Mouse (Mus musculus): ENCODE results near the gene Hist2h3c1. TPM values are rescaled to one million over a fixed set of nuclear protein-coding genes. Genes with fewer than 3 reads are reported as not detected.
A peak's percentile ranks its signal among the peaks of the same experiment; 100 is the strongest.
"Not testable (repeated sequence)": the region's sequence is repeated elsewhere in the genome, so short reads cannot be mapped to it uniquely, and the experiment has no call there.

Hist2h3c1 gene
- polyA plus RNA-seq, 1 experiment from 2014 or later = not detected

DNA sequence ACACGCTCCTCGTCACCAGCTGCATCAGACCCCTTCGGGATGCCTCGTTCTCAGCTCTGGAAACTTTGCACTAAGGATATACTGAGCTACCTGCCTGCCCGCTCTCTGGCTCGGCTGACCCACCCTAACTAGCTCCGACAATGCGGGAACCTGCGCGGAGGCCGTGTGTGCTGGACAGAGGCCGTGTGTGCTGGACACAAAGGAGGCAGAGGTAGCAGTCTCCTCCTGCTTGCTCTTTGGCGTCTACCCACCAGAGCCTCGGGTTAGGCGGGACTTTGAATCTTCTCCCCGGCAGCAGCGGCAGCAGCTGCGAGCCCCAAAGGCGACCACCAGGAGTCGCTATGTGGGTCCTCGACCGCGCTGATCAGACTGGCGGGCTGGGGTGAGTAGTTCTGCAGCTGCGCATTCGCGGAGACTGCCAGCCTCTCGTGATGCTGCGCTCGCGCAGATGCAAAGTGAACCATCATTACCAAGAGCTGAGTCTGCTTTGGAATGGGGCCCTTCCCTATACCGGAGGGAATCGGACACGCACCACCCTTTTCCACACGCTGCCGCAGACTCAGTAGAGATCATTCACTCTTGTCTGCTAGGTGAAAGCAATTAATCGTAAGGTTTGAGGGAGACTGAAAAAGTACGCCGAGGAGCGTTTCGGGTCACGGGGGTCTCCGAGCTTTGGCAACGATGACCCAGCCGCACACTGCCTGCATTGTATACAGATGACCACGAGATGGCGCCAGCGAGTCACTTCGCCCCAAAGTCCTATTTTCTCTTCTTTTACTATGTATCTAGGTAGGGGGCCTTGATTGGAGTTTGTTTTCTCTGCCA, 31.5 kb downstream of the Hist2h3c1 start:
- Histone ChIP-seq H3K9me3 (ENCODE audit: control insufficient read depth, low read length) (no peaks in the 10 kb centered on the region), H3K4me3 (ENCODE audit: low read depth, low read length) (peak overlapping the region; percentile 43), H3K27ac (replicated peaks; ENCODE audit: low read depth, low read length) (peak overlapping the region; percentile 70), H3K36me3 (ENCODE audit: control insufficient read depth, insufficient read depth, low read length) (no peaks in the 10 kb centered on the region), H3K27me3 (ENCODE audit: control insufficient read depth, insufficient read depth, low read length) (no peaks in the 10 kb centered on the region), H3K4me2 (ENCODE audit: low read depth, severe bottlenecking) (peak overlapping the region; percentile 82), H3K9ac (ENCODE audit: low read length) (peak overlapping the region; percentile 68), H3K4me1 (ENCODE audit: control insufficient read depth, insufficient read depth, low read length) (no peaks in the 10 kb centered on the region)
- WGBS = under 1% methylated on average over 49 of the region's 49 CpGs
- ATAC-seq (ENCODE audit: insufficient number of reproducible peaks, low FRiP score, low TSS enrichment, low read depth) (peak; percentile 91), DNase-seq (ENCODE audit: low spot score) (peak; percentile 97)

DNA sequence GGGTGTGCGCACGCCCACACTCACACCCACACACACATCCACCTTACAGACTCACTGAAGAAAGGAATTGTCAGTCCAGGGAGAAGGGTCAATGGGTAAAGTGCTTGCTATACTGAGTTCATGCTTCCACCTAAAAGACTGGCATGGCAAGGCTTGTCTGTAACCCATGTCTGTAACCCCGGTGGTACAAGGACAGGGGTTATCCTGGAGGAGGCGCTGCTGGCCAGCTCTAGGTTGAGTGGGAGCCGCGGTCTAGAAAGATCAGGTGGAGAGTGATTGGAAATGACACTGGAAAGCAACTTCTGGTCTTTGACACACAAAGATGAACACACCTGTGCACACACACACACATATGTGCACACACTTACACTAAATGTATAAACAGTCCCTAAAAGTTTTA, 34.2 kb downstream of the Hist2h3c1 start:
- no peaks in the 10 kb centered on the region for H3K27me3 ChIP-seq (ENCODE audit: control insufficient read depth, insufficient read depth, low read length)
- no peaks in the 10 kb centered on the region for H3K9me3 ChIP-seq (ENCODE audit: control insufficient read depth, low read length)
- DNase-seq (ENCODE audit: low spot score) = no peak

DNA sequence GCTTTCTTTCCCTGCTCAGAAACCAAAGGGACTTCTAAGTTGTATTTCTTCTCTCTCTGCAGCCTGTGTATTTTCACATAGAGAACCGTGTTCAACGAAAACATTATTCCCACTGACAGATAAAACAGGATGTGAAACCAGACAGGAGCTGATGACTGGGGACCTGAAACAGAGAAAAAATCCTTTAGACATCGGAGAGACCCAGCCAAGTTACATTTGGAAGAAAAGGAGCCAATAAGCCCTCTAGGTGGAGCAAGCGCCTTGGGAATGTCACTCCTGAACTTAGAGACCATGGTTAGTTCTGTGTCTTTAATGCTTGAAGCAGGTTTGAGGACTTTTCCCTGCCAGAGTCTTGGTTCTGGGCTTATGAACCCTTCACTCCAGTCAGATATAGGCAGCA, 38.0 kb downstream of the Hist2h3c1 start:
- Histone ChIP-seq H3K36me3 (ENCODE audit: control insufficient read depth, insufficient read depth, low read length) (no peaks in the 10 kb centered on the region), H3K27ac (replicated peaks; ENCODE audit: low read depth, low read length) (no peak overlapping the region), H3K4me1 (ENCODE audit: control insufficient read depth, insufficient read depth, low read length) (no peaks in the 10 kb centered on the region), H3K9me3 (ENCODE audit: control insufficient read depth, low read length) (no peaks in the 10 kb centered on the region), H3K4me3 (ENCODE audit: low read depth, low read length) (no peak overlapping the region), H3K27me3 (ENCODE audit: control insufficient read depth, insufficient read depth, low read length) (no peaks in the 10 kb centered on the region), H3K9ac (ENCODE audit: low read length) (no peak overlapping the region), H3K4me2 (ENCODE audit: low read depth, severe bottlenecking) (no peak overlapping the region)
- WGBS = 22% methylated on average over 4 of the region's 4 CpGs
- peak; percentile 59 for DNase-seq (ENCODE audit: low spot score)
- no peak for ATAC-seq (ENCODE audit: insufficient number of reproducible peaks, low FRiP score, low TSS enrichment, low read depth)

More for the DNA sequence above, 34.2 kb downstream of the Hist2h3c1 start:
- H3K9ac ChIP-seq (ENCODE audit: low read length) = no peak overlapping the region
- no peak overlapping the region for H3K4me3 ChIP-seq (ENCODE audit: low read depth, low read length)
- no peak for ATAC-seq (ENCODE audit: insufficient number of reproducible peaks, low FRiP score, low TSS enrichment, low read depth)
- no peak overlapping the region for H3K4me2 ChIP-seq (ENCODE audit: low read depth, severe bottlenecking)
- H3K36me3 ChIP-seq (ENCODE audit: control insufficient read depth, insufficient read depth, low read length) = no peaks in the 10 kb centered on the region
- no peak overlapping the region for H3K27ac ChIP-seq (replicated peaks; ENCODE audit: low read depth, low read length)
- WGBS = 49% methylated on average over 6 of the region's 6 CpGs
- H3K4me1 ChIP-seq (ENCODE audit: control insufficient read depth, insufficient read depth, low read length) = no peaks in the 10 kb centered on the region

DNA sequence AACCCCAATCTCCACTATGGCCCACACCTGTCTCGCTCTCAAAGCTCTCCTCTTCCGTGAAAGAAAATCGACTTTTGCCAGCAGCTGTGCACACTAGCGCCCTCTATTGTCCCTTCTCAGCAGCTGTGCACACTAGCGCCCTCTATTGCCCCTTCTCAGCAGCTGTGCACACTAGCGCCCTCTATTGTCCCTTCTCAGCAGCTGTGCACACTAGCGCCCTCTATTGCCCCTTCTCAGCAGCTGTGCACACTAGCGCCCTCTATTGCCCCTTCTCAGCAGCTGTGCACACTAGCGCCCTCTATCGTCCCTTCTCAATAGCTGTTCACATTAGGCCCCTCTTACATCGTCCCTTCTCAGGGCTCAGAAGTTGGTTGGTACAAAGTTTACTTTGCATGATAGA, 40.8 kb downstream of the Hist2h3c1 start:
- not testable (repeated sequence) for H3K4me3 ChIP-seq (ENCODE audit: low read depth, low read length); H3K27me3 ChIP-seq (ENCODE audit: control insufficient read depth, insufficient read depth, low read length); H3K36me3 ChIP-seq (ENCODE audit: control insufficient read depth, insufficient read depth, low read length); H3K4me2 ChIP-seq (ENCODE audit: low read depth, severe bottlenecking); H3K9me3 ChIP-seq (ENCODE audit: control insufficient read depth, low read length); H3K4me1 ChIP-seq (ENCODE audit: control insufficient read depth, insufficient read depth, low read length); H3K9ac ChIP-seq (ENCODE audit: low read length); H3K27ac ChIP-seq (replicated peaks; ENCODE audit: low read depth, low read length); ATAC-seq (ENCODE audit: insufficient number of reproducible peaks, low FRiP score, low TSS enrichment, low read depth)
- peak; percentile 4 for DNase-seq (ENCODE audit: low spot score)
- WGBS = 87% methylated on average over 11 of the region's 11 CpGs

DNA sequence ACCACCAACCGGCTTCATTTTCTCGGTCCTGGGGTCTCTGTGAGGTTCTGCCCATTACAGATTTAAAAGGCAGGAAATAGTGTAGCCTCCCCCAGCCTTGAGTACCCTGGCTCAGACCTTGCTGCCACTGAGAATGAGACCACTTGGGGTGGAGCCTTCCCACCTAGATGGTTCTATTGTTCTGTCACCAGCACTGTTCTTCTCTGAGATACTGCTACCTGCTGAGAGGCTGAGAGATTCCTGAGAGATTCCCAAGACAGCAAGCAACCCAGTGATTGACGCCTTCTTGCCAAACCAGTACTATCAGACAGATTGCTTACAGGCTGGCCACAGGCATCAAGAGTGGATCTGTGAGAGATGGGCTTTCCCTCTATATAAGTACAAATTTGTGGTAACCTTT, 42.7 kb downstream of the Hist2h3c1 start:
- no peak for ATAC-seq (ENCODE audit: insufficient number of reproducible peaks, low FRiP score, low TSS enrichment, low read depth)
- Histone ChIP-seq H3K9me3 (ENCODE audit: control insufficient read depth, low read length) (no peaks in the 10 kb centered on the region), H3K36me3 (ENCODE audit: control insufficient read depth, insufficient read depth, low read length) (no peaks in the 10 kb centered on the region), H3K9ac (ENCODE audit: low read length) (no peak overlapping the region), H3K4me2 (ENCODE audit: low read depth, severe bottlenecking) (no peak overlapping the region), H3K27ac (replicated peaks; ENCODE audit: low read depth, low read length) (no peak overlapping the region), H3K4me1 (ENCODE audit: control insufficient read depth, insufficient read depth, low read length) (no peaks in the 10 kb centered on the region), H3K27me3 (ENCODE audit: control insufficient read depth, insufficient read depth, low read length) (no peaks in the 10 kb centered on the region), H3K4me3 (ENCODE audit: low read depth, low read length) (no peak overlapping the region)
- 79% methylated on average over 3 of the region's 3 CpGs for WGBS
- DNase-seq (ENCODE audit: low spot score) = peak; percentile 16

DNA sequence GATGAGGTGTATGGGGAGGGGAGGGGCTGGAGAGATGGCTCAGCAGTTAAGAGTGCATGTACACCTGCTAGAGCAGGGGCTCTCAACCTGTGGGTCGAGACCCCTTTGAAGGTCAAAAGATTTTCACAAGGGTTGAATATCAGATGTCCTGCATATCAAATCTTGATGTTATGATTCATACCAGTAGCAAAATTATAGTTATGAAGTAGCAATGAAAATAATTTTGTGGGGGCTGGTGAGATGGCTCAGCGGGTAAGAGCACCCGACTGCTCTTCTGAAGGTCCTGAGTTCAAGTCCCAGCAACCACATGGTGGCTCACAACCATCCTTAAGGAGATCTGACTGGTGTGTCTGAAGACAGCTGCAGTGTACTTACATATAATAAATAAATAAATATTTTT, 44.2 kb downstream of the Hist2h3c1 start:
- H3K4me3 ChIP-seq (ENCODE audit: low read depth, low read length); H3K4me1 ChIP-seq (ENCODE audit: control insufficient read depth, insufficient read depth, low read length); DNase-seq (ENCODE audit: low spot score); H3K27me3 ChIP-seq (ENCODE audit: control insufficient read depth, insufficient read depth, low read length); H3K9me3 ChIP-seq (ENCODE audit: control insufficient read depth, low read length); ATAC-seq (ENCODE audit: insufficient number of reproducible peaks, low FRiP score, low TSS enrichment, low read depth); H3K27ac ChIP-seq (replicated peaks; ENCODE audit: low read depth, low read length); H3K4me2 ChIP-seq (ENCODE audit: low read depth, severe bottlenecking); H3K36me3 ChIP-seq (ENCODE audit: control insufficient read depth, insufficient read depth, low read length); H3K9ac ChIP-seq (ENCODE audit: low read length): not testable (repeated sequence)
- 94% methylated on average over 3 of the region's 3 CpGs for WGBS

DNA sequence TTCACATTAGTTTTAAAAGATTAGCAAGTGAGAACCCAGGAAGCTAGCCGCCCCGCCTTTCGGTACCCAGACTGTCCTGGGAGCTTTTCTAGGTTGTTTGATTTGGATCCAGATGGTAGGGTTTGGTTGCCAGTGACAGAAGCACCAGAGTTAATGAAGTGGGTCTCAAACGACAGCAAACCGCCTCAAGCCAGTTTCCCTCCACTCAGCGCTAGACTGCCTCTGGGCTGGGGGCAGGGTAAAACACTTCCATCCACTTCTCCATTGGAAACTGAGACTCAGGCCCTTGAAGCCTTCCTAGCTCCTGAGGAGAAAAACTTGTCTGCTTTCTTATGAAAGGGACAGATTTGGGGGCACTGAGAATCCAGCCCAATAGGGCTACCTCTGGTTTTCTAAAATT, 46.2 kb downstream of the Hist2h3c1 start:
- WGBS = 41% methylated on average over 6 of the region's 6 CpGs
- H3K27me3 ChIP-seq (ENCODE audit: control insufficient read depth, insufficient read depth, low read length) = no peaks in the 10 kb centered on the region
- H3K4me3 ChIP-seq (ENCODE audit: low read depth, low read length) = no peak overlapping the region
- DNase-seq (ENCODE audit: low spot score) = peak; percentile 20
- H3K4me1 ChIP-seq (ENCODE audit: control insufficient read depth, insufficient read depth, low read length) = no peaks in the 10 kb centered on the region
- no peak overlapping the region for H3K27ac ChIP-seq (replicated peaks; ENCODE audit: low read depth, low read length)
- no peak for ATAC-seq (ENCODE audit: insufficient number of reproducible peaks, low FRiP score, low TSS enrichment, low read depth)
- H3K9me3 ChIP-seq (ENCODE audit: control insufficient read depth, low read length) = no peaks in the 10 kb centered on the region
- H3K36me3 ChIP-seq (ENCODE audit: control insufficient read depth, insufficient read depth, low read length) = no peaks in the 10 kb centered on the region
- H3K9ac ChIP-seq (ENCODE audit: low read length) = no peak overlapping the region
- H3K4me2 ChIP-seq (ENCODE audit: low read depth, severe bottlenecking) = no peak overlapping the region

DNA sequence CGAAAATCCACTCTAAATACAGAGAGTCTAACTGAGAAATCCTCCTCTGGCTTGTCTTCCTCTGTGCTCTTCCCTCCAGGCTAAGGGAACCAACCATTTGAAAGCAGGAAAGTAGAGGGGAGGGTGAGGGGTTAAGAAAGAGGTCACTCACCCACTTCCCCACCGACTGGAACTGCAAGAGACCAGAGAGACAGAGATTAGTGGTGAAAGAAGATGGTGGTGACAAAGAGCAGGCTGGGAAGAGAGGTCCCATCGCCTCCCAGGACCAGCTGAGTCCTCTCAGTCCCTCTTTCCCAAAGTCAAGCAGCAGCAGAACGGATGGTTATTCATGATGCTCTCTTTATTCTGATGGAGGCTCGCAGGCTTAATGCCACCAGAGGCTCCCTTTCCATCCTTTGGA, 46.9 kb downstream of the Hist2h3c1 start:
- Histone ChIP-seq H3K27ac (replicated peaks; ENCODE audit: low read depth, low read length) (no peak overlapping the region), H3K9me3 (ENCODE audit: control insufficient read depth, low read length) (no peaks in the 10 kb centered on the region), H3K4me3 (ENCODE audit: low read depth, low read length) (no peak overlapping the region), H3K4me1 (ENCODE audit: control insufficient read depth, insufficient read depth, low read length) (no peaks in the 10 kb centered on the region), H3K27me3 (ENCODE audit: control insufficient read depth, insufficient read depth, low read length) (no peaks in the 10 kb centered on the region), H3K9ac (ENCODE audit: low read length) (no peak overlapping the region), H3K4me2 (ENCODE audit: low read depth, severe bottlenecking) (no peak overlapping the region), H3K36me3 (ENCODE audit: control insufficient read depth, insufficient read depth, low read length) (no peaks in the 10 kb centered on the region)
- 62% methylated on average over 5 of the region's 5 CpGs for WGBS
- ATAC-seq (ENCODE audit: insufficient number of reproducible peaks, low FRiP score, low TSS enrichment, low read depth) (no peak), DNase-seq (ENCODE audit: low spot score) (no peak)

DNA sequence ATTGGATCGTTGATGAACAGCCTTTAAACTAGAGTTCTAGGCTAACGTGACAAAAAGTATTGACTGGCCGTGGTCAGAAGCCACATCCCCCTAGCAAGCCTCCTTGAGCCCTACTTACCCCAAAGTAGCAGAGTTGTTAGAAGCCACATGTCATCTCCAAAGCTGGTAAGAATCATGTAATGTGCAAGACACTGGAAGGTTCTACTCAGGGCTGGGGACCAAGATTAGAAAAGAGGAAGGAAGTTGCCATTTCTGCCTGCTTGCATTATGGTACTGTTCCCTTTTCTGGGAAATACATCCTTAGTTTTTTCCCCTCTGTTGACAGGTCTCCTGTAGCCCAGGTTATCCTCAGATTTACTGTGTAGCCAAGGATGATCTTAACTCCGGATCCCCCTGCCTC, 47.3 kb downstream of the Hist2h3c1 start, which contains the start of gene Fcgr1:
TSS of gene Fcgr1 (minus strand) at position 183 of the 400 bp plus-strand sequence.
- no peaks in the 10 kb centered on the region for H3K4me1 ChIP-seq (ENCODE audit: control insufficient read depth, insufficient read depth, low read length)
- H3K9ac ChIP-seq (ENCODE audit: low read length) = no peak within 1 kb of the TSS
- H3K4me3 ChIP-seq (ENCODE audit: low read depth, low read length) = no peak within 1 kb of the TSS
- H3K4me2 ChIP-seq (ENCODE audit: low read depth, severe bottlenecking) = no peak within 1 kb of the TSS
- DNase-seq (ENCODE audit: low spot score) (no peak), ATAC-seq (ENCODE audit: insufficient number of reproducible peaks, low FRiP score, low TSS enrichment, low read depth) (no peak)
- H3K9me3 ChIP-seq (ENCODE audit: control insufficient read depth, low read length) = no peaks in the 10 kb centered on the region
- no peaks in the 10 kb centered on the region for H3K36me3 ChIP-seq (ENCODE audit: control insufficient read depth, insufficient read depth, low read length)
- H3K27me3 ChIP-seq (ENCODE audit: control insufficient read depth, insufficient read depth, low read length) = no peaks in the 10 kb centered on the region
- WGBS = 90% methylated on average over 4 of the region's 4 CpGs
- H3K27ac ChIP-seq (replicated peaks; ENCODE audit: low read depth, low read length) = no peak within 1 kb of the TSS
